ENCODE assay signal across 8 mouse cellular contexts in the genomic region with DNA sequence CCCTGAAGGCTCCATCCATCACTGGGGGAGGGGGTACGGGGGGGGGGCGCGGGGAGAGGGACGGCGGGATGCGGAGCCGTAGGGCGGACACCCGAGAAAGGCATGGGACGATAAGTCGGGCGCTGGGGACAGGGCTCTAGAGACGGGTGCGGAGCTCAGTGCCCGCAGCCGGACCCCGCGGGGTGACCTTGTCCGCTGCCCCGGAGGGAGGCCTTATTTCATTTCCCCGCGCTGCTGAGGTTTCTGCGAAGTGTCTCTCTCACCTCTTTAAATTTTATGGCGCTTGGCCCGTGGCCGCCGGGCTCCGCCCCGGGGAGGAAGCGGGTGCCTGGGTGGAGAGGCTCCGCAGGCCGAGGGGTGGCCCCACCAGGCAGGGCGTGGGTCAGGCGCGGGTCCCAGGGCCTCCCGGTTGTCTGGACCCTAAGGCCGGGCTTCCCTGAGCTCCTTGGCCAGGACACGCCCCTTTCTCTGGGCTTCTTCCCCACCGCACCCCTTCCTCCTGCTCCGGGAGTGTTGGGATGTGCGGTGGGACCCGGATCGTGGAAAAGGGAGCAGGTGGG.
DNase-seq lines count a peak whose midpoint lies in the region; ATAC-seq and TF ChIP-seq lines count a peak whose summit lies in the region.

No protein-coding gene starts in this region.

- intact Hi-C loops in left cerebral cortex, adult 2 months (cut with DNase I): no loop called here
- intact Hi-C loops in left cerebral cortex, postnatal 14 days (cut with DNase I): loop anchor here (5.0 kb wide), 1 partner anchor 57 kb away; no protein-coding TSS in a partner anchor

- H3K4me1 ChIP-seq in liver, embryonic 13.5 days (replicated peaks): peaks cover 7% of the 10 kb centered on the region
- no peaks in the 10 kb centered on the region for H3K4me1 ChIP-seq in stomach, embryonic 14.5 days (ENCODE audit: control insufficient read depth, insufficient read depth, low read length)

- peaks cover 81% of the 10 kb centered on the region for H3K27me3 ChIP-seq in liver, embryonic 13.5 days
- peaks cover 21% of the 10 kb centered on the region; the same call in 1 of the 2 replicates for H3K27me3 ChIP-seq in stomach, embryonic 14.5 days (ENCODE audit: control insufficient read depth, insufficient read depth, low read length)

- peak overlapping the region; percentile 52 for H3K4me3 ChIP-seq in left cerebral cortex, adult 2 months
- H3K4me3 ChIP-seq in liver, embryonic 13.5 days (replicated peaks): peak overlapping the region; percentile 39
- H3K4me3 ChIP-seq in stomach, embryonic 14.5 days (ENCODE audit: low read depth, low read length): peak overlapping the region; percentile 46

- no peaks in the 10 kb centered on the region for H3K36me3 ChIP-seq in liver, embryonic 13.5 days
- H3K36me3 ChIP-seq in stomach, embryonic 14.5 days (ENCODE audit: control insufficient read depth, insufficient read depth, low read length): no peaks in the 10 kb centered on the region

- peak overlapping the region; percentile 98 for H3K27ac ChIP-seq in left cerebral cortex, adult 2 months
- no peak overlapping the region for H3K27ac ChIP-seq in liver, embryonic 13.5 days
- H3K27ac ChIP-seq in stomach, embryonic 14.5 days (ENCODE audit: low read length): no peak overlapping the region

- under 1% methylated on average over 34 of the region's 43 CpGs for WGBS in liver, embryonic 13.5 days (ENCODE audit: insufficient replicate concordance)
- under 1% methylated on average over 39 of the region's 43 CpGs for WGBS in stomach, embryonic 14.5 days

- DNase-seq in left cerebral cortex, adult 2 months (ENCODE audit: extremely low spot score in 1 of 2, low spot score in 2 of 2): peak in 1 of 2 experiments; percentile 50
- no peak for DNase-seq in left cerebral cortex, postnatal 14 days (ENCODE audit: low spot score in 2 of 2)
- DNase-seq in cerebellum, postnatal 10 days: peak; percentile 45 to 50
- peak; percentile 29 for DNase-seq in heart, postnatal 4 days
- DNase-seq in liver, embryonic 13.5 days: no peak
- DNase-seq in spleen, postnatal 36 days (ENCODE audit: low spot score in 2 of 2): no peak
- DNase-seq in gastrocnemius, postnatal 10 days: no peak

- no peak for ATAC-seq in liver, embryonic 13.5 days (ENCODE audit: low read depth)
- ATAC-seq in stomach, embryonic 14.5 days (ENCODE audit: insufficient number of reproducible peaks, insufficient read depth, low FRiP score, low read depth): peak; percentile 44; the same call in 1 of the 2 replicates

- H3K9me3 ChIP-seq in liver, embryonic 13.5 days (replicated peaks): no peaks in the 10 kb centered on the region
- no peaks in the 10 kb centered on the region for H3K9me3 ChIP-seq in stomach, embryonic 14.5 days (ENCODE audit: control insufficient read depth, low read depth, low read length)

- TF ChIP-seq CTCF in left cerebral cortex, adult 2 months (IDR thresholded peaks at IDR 0.05): no peak

- H3K9ac ChIP-seq in liver, embryonic 13.5 days: no peak overlapping the region
- H3K9ac ChIP-seq in stomach, embryonic 14.5 days (replicated peaks; ENCODE audit: low read depth, low read length): peak overlapping the region; percentile 30; the same call in 1 of the 2 replicates

- peak overlapping the region; percentile 52 for H3K4me2 ChIP-seq in liver, embryonic 13.5 days
- peak overlapping the region; percentile 91 for H3K4me2 ChIP-seq in stomach, embryonic 14.5 days (replicated peaks; ENCODE audit: low read depth, low read length)

Comparison
In these comparisons a context has a peak if more than half of its experiments do, and no peak if none do; other contexts are left out.
1. DNase-seq: peak in cerebellum, postnatal 10 days (2 of 2) and heart, postnatal 4 days (single experiment); none in left cerebral cortex, postnatal 14 days (0 of 2), liver, embryonic 13.5 days (single experiment), spleen, postnatal 36 days (0 of 2) and gastrocnemius, postnatal 10 days (single experiment).
2. Peak in every context shown above with its lines, with median percentiles within 50 percentile points of each other: H3K4me3 ChIP-seq.